Mouse (Mus musculus) left cerebral cortex, adult 11 months (tissue): Measurements from ENCODE around the gene Ablim1.

ENCODE experiments used
- DNase-seq: peaks from one replicate; pipeline ENCODE4 v3.0.0; 2022; ENCODE audit warnings: low spot score

Ablim1 gene

DNA sequence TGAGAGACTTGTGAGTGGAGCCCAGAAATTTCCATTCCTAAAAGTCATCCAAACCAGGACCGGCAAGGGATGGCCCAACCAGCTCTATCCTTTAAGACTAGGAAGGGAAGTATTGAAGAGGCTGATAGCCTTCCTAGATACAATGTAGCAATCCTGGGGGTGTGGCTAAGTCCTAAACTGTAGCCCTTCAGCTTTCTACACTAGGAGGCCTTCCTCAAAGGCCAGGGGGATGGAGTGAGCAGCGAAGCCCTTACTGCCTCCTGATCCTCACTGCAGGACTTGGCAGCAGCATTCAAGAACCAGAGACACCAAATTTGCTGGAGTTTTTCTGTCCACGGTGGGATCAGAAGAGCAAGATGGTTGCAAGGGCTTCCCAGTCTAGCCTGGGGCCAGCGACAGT is 97.6 kb downstream of the Ablim1 start:
- DNase-seq: no peak

DNA sequence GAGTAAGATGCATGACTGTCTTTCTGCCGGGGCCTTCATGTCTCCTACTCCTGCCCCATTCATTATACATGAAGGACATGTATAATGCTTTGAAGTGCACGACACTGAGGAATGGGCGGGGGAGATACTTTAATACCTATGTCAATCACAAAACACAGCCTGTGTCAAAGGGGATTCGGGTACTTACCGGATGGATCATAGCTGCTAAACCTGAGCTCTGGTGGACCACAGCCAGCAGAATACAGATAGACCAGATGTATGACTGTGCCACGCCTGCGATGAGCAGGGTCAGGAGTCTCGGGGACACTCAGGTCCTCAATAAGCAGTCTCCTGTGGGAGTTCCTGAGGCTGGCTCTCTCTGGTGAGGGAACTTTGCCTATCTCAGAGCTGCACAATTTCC is 99.2 kb downstream of the Ablim1 start:
- DNase-seq: no peak

DNA sequence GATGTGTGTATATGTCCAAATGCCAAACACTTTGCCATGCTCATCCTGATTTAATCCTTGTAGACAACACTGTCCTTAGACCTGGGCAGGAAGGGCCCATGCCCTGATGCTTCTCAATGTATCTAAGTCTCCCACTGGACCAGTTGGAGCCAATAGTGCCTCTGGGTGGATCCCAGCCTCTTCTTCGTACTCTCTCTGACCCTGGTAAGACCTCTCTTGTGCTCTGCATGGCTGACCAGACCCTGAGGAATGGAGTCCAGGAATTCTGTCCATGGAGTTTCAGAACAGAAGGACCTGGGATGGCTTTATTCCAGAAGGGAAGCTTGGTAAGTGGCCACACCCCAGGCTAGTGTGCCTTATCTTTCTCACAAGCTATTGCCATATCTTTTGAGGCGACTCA is 102.3 kb downstream of the Ablim1 start:
- DNase-seq: no peak

DNA sequence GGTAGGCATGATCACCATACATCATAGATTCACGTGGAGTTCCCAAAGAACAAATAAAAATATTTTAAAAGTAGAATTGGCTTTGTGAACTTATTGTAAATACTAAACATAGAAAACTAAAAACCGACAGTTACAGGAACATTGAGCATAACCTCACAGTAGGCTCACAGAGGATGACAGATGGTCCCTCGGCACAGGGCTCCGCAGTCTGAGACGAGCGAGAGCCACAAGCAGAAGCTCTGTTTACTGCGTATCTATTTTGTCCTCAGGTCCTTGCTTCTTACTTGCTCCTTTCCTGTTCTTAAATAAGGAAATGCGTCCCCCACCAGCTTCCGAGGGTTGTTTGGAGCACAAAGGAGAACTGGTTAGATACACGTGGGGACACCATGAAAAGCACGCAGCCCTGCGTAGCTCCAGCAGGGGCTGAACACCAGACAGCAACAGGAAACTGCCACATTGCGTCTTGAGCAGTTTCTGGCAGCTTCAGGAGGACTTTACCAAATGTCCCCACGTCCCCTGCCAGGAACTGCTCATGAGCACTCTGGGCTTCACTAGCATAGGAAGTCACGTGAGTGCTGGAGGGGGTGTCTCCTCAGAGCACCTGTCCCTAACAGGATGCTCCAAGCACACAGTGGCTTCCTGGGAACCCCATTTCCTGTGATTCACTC is 103.1 kb downstream of the Ablim1 start:
- DNase-seq: peak; percentile 47

DNA sequence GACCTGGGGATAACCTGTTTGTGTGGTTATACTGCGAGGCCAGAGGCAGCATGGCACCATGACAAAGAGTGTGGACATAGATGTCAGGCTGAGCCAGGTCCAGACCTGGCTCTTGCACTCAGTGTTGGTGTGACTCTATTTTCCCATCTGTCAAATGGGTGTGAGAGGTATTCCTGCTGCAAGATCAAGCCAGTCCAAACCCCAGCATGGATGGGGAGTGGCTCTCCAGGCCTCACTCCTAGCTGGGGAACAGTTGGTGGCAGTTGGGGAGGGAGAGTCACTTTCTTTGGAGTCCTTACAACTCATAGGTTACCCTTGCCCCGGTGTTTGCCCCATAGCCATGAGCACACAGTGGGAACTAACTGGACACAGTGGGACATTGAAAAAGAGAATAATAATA is 103.8 kb downstream of the Ablim1 start:
- no peak for DNase-seq

DNA sequence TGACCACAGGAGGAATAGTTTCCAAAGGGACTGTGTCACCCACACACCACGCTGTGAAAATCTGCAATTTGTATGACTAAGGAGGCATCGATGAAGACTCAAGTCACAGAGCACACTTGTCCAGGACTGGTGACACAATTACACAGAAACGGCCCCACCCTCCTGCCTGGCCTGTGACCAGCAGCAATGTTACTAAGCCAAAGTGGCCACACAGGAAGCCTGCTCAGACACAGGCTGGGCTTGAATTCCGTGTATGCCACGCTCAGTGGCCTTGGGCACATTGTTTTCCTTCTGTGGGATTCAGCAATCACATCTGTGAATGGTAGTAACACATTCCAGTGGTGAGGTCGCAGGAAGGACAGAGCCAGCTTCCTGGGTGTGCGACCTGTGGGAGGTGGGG is 110.6 kb downstream of the Ablim1 start:
- no peak for DNase-seq

DNA sequence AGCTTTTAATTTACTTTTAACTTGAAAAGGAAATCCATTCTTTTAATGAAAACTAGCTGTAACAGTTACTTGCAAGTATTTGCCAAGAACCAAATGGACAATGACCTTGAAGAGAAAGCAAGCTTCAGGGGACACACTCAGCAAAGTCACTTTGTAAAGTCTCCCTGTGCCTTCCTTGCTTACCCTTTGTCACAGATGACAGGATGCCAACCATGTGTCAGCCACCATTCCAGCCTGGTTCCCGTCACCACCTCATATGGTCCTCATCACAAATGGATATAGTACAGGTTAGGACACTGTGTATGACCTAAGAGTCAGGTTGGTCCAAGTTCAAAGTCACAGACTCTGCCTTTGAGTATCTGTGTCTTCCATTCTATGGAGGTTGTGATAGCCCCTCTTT is 112.2 kb downstream of the Ablim1 start:
- DNase-seq: no peak

DNA sequence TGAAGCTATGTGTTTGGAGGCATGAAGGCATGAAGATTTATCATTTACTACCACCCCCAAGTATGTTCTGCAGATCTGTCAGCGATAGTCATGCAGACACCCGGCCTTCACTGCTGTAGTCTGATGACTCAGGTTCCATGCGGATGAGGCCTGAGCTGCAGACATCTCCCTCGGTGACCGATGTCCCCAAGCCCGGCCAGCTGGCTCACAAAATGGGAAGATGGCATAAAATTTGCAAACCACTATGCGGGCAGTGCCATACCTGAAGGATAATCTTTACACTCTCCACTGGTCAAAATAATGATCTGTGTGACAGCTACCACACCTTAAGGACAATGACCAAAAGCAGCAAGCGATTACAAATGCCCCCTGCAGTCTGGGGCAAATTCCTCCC is 113.6 kb downstream of the Ablim1 start:
- no peak for DNase-seq

DNA sequence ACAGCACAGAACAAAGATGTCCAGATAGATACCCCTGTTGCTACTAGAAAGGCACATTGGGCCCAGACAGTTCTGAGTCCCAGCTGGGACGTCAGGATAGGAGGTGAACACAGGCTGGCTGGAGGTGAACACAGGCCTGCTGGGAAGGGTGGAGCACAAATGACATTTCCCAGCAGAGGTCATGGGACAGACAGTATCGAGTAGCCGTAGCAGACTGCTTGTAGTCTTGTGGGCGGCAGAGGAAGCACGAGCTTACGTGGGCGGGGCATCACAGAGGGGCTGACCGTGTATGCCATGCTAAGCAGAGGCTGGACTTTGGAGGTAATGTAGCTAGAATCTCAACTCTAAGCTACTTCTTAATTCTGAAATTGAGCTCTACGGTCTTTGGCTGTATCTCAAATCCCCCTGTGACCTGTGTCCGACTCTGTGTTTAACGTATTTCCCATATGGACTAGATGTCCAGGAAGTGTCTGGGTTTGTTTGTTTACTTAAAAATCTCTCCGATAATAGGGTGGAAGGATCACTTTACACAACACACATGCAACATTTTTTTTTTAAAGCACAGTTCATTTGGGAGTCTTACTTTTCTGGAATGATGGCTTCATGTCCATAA is 114.1 kb downstream of the Ablim1 start:
- no peak for DNase-seq

DNA sequence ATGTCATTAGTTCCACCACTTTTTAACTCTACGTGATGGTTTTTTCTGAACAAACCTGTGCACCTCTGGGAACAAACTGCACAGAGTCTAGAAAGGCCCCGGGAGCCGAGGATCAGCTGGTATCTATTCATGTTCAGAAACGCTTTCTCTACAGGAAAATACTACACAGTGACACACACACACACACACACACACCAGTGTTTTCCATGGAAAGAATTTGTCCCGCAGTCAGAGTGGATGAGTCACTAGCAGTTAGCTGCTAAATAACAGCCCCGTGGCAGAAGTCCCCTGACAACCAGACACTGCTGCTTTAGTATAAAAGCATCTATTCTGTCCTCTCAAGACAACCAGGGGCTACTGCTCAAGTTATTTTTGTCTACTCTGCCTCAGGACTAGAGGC is 115.4 kb downstream of the Ablim1 start:
- no peak for DNase-seq

DNA sequence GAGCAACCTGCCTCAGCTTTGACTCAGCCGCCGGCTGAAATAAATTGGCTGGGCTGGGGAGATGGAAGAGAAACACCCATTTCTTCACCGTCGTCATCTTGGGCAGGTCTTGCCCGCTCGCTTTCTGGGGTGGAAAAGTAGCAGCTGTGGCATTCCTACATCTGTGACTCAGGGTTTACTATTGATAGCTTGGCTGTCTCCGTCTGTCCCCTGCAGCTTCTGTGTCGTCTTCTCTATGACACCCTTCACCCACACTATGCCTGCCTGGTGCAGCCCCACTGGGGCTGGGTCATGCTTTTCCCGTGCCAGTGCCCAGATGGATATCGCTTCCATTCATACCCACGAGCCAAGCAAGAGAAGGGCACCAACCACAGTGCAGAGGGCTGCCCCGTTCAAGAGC is 116.2 kb downstream of the Ablim1 start:
- no peak for DNase-seq

DNA sequence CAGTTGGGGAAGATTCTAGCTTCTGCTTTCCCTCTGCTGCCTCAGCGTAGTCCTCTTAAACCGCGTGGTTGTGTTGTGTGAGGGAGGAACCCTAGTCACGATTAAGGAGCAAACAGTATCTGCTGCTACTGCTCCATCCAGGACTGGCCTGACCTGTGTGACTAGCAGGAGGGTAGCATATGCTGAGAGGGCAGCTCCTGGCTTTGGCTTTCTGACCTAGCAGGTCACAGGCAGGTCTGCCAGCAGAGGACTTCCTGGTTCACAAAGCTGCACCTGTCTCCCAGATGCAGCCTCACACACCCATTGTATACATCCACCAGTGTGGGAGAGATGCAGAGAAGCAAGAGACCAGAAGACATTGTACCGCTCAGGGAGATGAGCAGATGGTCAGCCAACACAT is 116.7 kb downstream of the Ablim1 start:
- DNase-seq: no peak

DNA sequence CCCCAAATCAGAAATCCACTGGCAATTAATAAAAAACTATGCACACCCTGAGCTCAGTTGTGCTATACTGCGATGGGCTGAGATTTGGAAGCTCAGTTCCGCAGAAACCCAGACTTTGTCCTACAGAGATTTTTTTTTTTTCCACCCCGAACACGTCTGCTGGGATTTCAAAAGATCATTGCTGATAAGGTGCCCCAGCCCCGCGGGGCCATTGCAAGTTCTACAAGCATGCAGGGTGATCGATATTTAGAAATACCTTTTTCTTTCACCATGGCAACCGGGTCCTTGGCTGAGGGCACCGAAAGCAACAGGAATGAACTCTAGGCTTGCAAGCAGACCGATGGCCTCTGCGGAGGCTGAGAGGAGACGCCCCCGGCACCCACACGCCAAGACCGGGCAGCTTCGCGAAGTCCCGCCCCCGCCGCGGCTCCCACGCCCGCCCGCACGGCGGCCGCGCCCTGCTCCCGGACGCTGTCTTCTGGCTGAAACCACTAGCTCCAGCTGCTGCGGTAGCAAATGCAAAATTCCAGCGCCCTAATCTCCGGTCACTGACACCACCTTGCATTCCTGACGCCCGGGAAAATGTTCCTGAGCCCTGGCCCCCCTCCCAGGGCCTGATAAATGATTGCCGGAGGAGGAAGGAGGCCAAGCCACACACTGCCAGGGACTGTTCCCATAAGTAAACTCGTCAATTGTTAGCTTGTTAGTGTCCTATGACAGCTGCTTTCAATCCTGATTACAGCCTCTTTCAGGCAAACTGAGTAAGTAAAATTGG is 117.5 kb downstream of the Ablim1 start:
- no peak for DNase-seq

DNA sequence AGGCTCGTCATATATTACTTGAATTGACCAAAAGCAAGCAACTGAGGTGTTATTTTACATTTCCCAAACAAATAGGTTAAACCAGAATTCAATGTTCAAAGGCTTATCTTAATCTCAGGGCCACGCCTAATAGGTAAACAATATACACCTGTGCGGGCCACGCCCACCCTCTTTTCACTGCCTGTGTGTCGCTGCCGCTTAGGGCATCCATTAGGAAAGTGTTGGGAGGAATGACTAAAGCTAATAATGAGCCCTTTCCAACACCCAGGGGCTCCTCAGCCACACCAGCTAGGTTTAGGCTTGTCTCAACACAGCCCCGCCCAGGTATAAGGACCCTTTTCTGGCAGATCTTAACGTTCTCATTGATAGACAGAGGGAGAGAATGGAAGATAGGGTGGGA is 118.1 kb downstream of the Ablim1 start:
- DNase-seq: no peak

DNA sequence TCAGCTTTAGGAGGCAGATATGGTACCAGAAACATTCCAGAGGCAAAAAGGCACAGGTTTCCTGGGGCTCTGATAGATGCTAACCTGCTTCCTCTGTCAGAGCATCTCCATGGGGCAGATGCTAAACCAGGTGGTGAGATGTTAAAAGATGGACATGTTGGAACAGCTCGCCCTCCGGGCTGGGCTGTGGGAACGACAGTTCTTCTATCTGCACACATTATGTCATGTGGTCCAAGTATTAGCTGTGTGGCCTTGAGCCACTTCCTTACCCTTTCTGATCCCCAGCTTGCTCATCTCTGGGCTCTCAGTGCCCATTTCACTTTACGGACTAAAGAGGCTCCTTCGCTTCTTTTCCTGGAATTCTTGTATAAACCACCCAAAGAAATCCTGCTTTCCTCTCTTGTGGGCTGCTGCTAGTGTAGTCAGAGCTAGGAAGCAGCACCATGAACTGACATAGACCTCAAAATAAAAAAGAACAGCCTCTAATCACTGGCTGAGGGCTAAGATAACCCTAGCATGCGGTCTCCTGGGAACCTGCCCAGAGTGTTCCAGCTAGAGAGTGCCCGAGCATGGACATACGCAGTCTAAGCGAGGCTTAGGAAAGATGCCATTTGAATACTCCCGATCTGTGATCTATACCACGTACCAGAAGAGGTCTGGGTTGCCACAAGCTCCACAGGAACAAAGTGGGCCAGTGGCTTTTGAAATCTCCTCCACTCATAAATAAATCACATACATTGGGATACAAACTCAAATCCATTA is 119.4 kb downstream of the Ablim1 start:
- DNase-seq: no peak

DNA sequence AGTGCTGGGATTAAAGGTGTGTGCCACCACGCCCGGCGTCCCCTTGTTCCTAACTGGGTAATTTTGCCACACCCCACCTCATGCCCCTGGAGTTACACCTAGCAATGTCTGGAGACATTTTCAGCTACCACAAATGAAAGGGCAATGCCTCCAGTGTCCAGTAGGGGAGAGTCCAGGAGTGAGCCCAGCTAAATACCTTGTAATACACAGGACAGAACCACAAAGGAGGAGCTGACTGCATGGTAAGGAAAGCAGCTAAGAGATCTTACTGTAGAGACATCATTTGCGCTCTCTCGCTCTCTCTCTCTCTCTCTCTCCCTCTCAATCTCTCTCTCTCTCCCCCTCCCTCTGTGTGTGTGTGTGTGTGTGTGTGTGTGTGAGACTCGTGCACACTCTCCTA is 120.8 kb downstream of the Ablim1 start:
- DNase-seq: no peak

DNA sequence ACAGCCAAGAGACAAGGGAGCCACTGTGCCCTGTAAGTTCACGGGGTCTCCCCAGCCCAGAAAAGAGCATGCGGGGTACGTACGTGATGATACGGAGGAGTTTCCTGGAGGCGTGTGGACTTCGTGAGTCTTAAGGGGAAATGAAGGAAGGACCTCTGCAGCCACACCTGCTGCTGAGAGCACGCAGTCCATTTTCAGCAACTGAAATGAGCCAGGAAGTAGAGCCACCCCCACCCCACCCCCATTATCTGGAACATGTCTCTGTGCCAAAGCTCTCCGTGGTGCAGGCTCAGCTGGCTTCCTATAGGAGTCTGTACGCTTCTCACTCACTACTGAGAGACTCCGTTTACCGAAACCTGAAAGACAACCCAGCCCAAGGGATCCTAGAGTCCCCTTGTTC is 121.3 kb downstream of the Ablim1 start:
- no peak for DNase-seq

DNA sequence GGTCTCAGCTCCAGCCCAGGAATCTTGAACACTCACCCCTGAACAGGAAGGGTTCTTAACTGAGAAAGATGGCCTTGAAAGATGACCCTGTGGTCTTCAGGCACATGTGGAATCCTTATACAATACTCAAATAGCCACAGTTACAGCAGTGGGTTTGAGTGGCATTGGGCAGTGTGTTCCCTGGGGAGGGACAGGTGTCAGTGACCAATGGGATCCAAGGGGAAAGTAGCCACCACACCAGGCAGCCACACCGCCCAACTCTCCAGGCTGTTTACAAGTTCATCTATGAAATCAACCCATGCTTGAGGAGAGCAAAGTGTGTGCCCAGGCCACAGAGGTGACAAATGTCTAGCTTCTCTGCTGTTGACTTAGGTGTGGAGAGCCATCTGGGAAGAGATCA is 123.6 kb downstream of the Ablim1 start:
- no peak for DNase-seq

DNA sequence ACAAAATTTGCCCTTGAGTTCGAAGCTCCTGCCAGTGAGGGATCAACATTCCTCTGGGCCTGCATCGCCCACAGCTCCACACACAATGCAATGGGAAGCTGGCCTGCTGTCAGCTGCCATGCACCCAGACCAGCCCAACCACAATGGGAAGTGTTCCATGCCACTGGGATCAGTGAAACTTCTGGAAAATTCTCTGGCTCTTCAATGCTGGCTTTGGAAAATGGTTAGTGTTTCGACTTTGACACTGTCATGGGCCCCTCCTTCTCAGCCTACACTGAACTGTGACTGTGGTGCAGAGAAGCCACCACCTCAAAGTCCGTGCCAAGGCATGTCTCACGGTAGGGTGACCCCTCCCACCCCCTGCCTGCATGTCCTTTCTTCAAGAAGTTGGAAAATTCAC is 125.3 kb downstream of the Ablim1 start:
- DNase-seq: no peak

DNA sequence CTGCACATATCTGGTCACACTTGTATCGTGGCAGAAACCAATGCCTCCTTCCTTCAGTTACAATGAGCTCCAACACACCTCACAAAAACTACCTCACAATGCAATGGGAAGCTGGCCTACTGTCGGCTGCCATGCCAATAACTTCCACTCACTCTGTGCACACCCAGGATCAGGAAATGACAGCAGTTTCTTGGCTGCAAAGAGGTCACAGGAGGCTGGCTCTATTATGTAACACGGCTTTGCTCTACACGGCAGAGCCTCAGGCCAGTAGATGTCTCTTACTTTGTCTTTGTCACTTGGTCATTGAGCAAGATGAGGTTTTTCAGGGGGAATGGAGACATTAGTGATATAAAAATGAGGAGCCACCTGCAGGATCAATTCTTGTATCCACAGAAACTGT is 126.2 kb downstream of the Ablim1 start:
- no peak for DNase-seq

DNA sequence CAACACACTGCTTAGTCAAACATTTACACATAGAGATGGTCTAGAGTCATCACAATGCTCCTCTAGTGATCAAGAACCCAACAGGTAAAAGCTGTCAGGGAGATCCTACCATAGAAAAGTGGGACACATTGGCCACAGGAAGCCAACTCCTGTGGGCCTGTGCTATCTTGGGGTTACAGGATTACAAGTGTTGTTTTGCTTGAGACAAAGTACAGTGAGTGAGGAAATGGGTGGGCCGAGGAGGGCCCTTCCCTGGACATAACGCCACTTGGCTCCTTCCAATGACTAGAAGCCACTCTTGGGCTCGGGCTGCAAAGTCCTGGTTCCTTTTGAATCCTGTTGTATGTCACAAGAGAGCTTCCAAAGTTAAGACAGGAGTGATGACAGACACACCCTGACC is 129.7 kb downstream of the Ablim1 start:
- no peak for DNase-seq

DNA sequence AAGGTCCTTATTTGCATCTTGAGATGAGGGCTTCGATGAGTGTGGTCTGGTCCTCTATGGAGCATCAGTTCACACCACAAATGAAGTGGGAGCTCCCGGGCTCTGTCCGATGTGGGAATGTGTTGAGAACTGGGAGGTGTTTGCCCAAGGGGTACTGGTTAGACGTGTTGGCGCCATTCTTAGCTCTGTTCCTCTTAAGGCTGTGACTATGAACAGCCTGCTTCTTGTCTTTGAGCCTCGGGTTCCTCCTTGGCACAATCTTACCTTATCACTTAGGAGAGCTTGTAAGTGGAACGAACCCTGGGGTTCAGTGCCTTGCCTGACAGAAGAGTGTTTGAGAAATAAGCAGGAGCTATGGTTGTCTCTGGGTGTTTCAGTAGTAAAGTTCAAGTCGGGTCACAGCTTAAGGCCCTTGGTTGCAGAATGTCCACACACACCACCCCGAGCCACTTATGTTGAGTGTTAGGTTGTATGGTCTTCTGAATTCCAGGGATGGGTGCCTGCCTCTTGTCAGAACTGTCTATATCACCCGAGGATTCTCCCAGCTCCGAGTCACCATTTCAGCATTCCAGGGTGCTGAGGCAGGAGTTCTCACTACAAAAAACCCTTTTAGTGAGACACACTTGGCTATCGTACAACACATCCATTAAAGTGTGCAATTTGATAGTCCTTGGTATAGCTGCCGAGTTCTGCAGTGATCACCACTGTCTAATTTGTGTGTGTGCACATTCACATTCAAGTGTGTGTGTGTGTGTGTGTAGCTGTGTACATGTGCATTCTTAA is 131.6 kb downstream of the Ablim1 start:
- no peak for DNase-seq
